Mouse (Mus musculus) spleen, embryonic (tissue): ENCODE measurements around the gene Man2b1.
"Not testable (repeated sequence)": the region's sequence is repeated elsewhere in the genome, so short reads cannot be mapped to it uniquely, and the experiment has no call there.

Source experiments
- CTCF ChIA-PET: fragments of 350-600 bp; sonication (Branson Sonifier 250); formaldehyde crosslinking; loops from one replicate; lab custom pipeline; 2022; lab: Charles Lee

Man2b1 gene

DNA sequence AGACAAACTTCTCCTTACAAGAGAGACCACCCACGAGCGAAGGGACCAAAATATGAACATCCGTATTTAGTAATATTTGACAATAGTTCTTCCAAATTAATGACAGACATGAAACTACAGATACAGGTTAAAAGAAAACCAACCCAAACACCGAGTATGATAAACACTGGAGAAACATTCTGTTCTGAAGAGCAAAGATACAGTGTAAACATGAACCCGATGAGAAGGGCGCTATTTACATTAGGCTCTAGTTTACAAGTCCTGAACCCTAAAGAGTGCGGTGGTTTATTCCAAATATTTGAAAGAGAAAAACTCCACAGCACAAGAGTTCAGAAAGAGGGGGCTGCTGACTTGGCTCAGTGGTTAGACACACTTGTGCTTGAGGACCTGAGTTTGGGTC lies 33.9 kb downstream of the Man2b1 start:
- CTCF ChIA-PET: no interaction called here

DNA sequence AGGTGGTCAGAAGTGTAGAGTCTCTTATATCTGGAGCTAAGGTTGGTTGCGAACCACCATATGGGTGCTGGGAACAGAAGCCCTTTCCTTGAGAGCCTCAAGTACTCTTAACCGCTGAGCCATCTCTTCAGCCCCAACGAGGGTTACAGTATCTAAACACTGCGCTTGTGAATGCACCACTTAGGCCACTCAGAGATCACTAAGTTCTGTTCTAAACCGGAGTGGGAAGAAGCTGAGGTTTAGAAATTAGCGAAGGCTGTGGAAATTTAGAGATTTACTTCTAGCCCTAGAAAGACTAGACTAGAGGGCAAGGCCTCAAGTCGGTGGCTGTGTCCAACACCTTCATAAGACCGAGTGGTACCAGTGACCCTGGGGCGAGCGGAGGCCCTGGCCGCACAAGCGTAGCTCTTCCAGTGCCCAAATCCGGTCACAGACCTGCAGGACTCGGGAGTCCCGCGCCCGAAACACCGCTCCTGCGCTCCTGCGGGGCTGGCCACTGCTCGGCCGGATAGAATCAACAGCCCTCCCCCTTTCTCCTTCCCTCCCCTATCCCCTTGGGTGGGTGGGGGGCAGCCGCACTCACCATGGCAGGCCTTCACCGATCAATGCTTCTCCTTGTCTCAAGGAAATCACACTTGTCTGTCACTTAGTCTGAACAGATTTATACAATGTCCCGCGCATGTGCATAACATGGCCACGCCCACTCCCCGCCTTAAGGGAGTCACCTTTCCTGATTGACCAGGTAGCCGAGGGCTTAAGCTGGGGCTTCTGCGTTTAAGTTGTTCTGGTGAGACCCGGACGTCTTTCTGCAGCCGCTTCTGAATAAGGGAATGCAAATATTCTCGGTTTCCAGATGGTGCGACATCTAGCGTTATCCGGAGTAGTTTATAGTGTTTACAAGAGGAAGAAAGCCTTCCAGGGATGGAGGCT lies 36.2 kb downstream of the Man2b1 start:
- CTCF ChIA-PET: interaction anchor here (0.7 to 0.8 kb wide), 2 partner anchors 33 to 95 kb away, joined by 4 to 13 read pairs; no protein-coding TSS in a partner anchor

DNA sequence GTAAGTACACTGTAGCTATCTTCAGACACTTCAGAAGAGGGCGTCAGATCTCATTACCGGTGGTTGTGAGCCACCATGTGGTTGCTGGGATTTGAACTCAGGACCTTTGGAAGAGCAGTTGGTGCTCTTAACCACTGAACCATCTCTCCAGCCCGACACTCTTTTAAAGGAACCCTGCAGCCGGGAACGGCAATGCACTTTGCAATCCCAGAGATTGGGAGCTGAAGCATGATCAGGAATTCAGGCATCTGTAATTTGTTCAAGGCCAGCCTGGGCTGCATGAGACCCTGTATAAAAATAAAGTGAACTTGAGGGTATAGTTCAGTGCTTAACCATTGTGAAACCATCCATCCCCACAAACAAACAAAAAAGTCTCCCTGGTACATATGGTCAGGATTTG lies 37.2 kb downstream of the Man2b1 start:
- CTCF ChIA-PET: not testable (repeated sequence)

DNA sequence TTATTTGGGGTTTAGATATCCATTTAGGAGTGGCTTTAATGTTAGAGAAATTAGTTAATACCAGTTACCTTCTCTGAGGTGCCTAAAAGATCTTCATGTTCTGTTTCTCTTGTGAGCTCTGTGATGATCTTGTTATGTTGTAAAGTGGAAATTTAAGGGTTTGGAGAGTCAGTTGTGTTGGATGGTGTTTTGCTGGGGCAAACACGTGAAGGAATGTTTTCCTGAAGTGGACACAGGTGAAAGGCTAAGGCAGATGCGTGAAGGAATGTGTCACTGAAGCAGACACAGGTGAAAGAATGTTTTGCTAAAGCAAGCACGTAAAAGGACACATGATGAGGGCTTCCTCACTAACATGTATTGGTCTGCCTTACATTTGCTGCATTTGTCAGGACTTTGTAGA lies 39.9 kb downstream of the Man2b1 start, which contains the start of gene Zfp791:
Zfp791 (minus strand) TSS at position 101 of the 400 bp plus-strand sequence.
- CTCF ChIA-PET: no interaction called here

DNA sequence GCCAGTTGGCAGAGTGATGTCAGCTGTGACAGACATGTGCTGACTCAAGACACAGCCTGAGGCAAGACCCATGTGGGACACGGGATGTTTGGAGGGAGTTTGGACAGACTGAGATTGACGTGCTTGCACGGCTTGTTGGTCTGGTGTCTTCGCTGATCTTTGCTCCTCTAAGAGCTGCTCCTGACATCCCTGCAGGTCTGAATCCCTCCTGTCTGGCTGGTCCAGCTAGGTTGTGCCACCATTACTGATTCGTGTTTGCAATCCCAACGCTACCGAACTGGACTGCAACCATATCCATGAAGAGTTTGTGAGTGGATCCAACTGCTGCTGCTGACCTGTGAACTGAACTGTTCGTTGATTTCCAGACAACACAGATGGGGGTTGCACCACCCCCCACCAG lies 40.6 kb downstream of the Man2b1 start:
- CTCF ChIA-PET: no interaction called here

DNA sequence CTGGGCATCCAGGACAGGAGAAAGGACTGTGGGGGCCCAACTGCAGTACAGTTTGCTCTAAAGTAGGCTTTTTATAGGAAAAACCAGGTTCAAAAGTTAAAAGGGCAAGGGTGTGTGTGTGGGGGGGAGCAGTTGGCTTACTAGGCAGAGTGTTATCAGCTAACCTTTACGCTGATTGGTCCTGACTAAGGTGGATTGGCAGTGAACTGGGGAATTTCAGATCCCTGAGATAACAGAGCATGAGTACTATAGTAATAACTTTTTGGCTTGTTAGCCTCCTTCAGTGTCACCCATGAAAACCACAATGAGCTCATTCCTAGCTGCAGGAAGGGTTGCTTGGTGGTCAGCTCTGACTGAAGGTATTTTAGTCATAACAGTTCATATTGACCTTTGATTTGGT lies 49.3 kb downstream of the Man2b1 start:
- CTCF ChIA-PET: interaction anchor here (0.7 kb wide), 1 partner anchor 45 kb away, joined by 3 read pairs; no protein-coding TSS in a partner anchor

DNA sequence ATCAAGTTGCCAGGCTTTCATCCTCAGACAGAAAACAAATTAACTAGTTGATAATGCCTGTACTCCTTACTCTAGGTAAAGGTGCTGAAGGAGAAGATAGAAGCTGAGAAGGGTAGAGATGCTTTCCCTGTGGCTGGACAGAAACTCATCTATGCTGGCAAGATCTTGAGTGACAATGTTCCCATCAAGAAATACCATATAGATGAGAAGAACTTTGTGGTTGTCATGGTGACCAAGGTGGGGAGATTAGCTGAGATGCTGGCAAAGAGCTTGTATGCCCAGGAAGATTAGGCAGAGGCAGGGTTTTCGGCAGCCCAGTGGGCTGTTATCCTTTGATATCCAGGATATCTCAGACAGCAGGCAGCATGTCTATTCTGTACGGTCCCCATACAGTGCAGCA lies 52.6 kb downstream of the Man2b1 start:
- CTCF ChIA-PET: not testable (repeated sequence)

DNA sequence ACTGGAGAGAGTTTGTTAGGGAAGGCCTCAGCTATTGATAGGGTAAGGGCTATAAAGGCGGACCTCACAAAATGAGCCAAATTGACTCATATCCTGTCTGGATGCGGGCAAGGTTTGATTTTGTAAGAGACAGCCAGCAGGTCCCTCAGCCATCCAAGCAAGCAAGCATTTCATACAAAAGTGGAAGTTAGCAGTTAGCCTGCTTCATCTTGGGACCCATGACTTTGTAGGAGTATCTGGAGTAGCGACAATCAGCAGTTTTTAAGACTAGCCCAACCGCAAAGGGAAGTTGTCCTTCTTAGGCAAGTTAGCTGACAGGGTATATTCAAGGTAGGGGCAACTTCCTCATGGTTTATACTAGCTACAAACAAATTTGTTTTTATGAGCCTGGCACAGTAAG lies 59.4 kb downstream of the Man2b1 start:
- CTCF ChIA-PET: no interaction called here
